Mouse (Mus musculus): ENCODE measurements around the gene Lrit2.

DNA sequence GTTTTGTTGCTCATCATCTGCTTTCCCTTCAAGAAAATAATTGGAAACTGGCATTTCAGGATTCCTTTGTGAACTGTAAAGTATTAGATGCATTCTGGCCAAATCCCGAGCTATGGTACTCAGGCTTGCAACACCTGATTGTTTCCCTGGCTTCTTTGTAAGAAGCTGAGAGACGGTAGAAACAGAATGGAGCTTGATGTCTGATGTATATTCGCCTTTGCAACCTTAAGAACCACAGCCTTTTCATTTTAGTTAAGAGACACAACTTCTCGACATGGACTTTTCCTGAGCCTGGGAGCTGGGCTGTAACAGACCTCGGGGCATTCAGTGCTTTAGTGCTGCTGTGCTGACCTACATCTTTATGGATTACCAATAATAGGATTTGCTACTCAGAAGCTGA, at the start of gene Lrit2:
- no peak for TF ChIP-seq CTCF (IDR thresholded peaks at IDR 0.05; ENCODE audit: insufficient read depth, low read depth, low read length)
- TF ChIP-seq POLR2A (IDR thresholded peaks at IDR 0.05; ENCODE audit: insufficient read depth, low read depth, low read length) = no peak
